Mouse (Mus musculus) lung, postnatal 14 days (tissue): ENCODE results near the gene Olfr920.

Experiments
- DNase-seq: peaks from one replicate; pipeline ENCODE4 v3.0.0; 2021

Olfr920 gene

DNA sequence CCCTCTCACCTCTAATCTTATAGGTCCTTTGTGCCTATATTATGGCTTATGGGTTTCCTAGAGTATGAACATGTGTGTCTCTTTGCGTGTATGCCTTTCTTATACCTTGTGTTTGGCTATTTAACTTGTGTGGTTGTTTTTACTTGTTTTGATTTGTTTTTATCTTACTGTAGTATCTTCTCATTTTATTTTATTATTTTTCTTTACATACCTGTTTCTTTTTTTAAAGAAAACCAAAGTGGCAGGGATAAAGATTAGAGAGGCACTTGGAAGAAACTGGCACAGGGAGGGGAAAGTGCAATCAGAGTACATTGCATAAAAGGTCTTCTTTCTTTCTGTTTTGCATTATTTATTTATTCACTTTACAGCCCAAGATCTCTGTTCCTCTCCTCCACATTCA, at the start of gene Olfr920:
TSS of gene Olfr920 (plus strand) at position 301 of the 400 bp plus-strand sequence.
- DNase-seq = no peak

DNA sequence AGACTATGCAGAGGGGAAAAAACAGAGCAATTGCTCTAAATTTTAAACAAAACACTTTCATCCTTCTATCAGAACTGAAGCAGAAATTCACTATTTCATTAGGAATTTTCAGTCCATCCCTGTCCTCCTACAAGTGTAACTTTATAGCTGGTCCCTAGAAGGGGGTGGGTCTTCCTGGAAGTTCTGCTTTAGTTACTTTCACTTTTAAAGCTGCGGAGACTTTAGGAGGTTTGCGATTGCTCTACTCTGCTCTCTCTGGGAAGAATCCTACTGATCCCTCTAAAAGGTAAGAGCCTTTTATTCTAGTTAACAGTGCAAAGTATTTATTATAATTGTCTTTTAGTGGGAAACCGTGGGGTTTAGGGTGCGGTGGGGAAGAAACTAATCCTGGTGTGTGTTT, 34.0 kb upstream of the Olfr920 start, which contains the start of gene Vwa5a:
TSS of gene Vwa5a (plus strand) at position 167 of the 400 bp plus-strand sequence.
- peak; percentile 33 for DNase-seq

DNA sequence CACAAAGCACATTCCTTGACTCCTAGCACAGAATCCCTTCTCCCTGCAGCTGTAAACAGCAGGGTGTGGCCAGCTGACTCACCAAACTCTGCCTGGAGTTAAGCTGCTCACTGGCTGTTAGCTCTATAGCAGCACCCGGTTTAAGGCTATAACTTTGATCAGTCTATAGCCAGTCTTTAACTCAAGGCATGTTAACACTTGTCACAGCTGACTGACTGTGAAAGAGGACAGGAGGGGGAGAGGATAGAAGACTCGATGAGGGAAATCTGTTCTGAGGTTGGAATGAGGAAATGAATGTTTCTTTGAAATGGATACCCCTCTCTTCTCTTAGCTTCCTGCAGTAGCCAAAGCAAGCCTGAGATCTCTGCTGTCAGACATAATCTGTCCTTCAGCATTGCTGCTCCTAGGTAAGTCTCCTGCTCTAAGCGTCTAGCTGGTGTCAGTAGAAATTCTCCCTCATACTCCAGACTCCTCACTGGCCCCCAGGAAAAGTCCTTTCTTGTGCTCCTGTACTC, 33.1 kb upstream of the Olfr920 start:
- DNase-seq = peak; percentile 8

DNA sequence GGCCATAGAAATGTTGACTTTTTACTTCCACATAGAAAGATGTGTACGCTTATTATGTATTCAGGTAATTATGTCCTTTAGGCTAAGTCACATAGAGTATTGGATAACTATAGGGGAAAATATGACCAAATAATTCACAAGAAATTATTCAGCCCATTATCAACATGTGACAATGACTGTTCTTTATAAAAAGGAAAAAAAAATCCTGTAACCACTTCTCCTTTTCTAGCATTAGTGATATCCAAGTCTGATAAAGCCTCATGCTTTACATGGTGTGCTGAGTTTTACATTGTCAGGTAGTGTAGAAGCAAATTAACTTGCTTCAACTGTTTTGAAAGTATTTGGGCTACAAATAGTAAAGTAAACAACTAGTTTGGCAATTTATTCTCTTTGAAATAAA, 28.1 kb upstream of the Olfr920 start:
- no peak for DNase-seq

DNA sequence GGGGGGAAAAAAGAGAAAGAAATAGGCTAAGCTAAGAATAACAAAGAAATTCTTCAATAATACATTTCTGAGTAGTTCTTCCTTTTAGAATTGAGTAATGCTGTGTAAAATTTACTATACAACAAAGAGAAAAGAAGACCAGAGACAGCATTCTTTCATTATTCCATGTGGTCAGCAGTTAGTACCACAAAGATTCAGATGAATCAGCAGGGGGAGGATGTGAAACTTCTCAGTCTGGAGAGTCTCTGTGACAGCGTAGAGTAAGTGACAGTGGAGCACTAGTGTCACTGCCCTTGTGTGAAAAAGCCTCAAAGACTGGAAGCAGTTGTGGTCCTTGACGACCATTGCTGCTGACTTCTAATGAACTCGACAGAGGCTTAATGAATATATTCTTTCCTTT, 23.9 kb upstream of the Olfr920 start:
- no peak for DNase-seq

DNA sequence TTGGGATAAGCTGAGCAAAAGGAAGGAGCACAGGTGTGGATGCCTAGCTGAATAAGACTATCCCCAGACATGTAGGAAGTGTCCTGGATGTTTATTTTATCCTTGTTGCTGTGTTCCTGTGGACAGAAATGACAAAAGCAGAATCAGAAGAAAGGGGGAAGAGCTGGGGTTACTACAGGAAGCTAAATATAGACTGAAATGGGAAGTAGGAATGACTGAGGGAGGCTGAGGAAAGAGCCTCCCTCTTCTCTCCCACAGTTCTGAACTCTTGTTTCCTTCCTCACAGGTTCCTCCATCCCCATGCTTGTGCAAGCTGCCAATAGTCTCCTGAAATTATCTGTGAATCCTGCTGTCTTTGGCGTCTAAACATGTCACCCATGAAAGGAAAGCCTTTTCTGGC, 10.7 kb upstream of the Olfr920 start:
- no peak for DNase-seq

DNA sequence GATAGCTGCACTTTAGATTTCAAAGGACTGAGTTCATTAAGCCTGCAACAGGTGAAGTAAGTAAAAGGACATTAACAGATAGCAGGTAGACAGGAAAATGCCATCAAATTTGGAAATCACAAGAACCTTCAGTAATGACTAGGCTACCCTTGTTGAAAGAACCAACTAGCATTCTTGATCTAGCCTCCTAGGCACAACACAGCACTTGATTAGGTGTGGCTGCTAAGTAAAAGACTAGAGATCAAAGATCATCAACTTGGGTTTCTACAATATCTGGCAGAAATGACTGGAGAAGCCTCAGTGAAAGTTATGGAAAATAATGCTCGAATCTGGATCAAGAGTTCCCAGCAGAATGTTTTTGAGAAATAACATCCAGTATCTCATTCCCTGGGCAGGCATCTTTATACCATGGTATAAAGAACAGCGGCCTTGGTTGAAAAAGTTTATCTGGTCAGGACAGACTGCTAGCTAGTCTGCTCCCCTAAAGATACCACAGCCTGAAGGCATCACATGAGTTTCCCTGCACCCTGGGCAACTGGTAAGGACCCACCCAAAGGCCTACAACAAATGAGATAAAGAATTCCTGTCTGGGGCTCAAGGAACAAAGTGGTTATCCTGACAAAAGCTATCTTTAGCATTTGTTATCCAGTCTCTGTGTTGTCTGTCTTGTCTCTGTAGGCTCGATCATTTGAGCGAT, 7.3 kb upstream of the Olfr920 start:
- no peak for DNase-seq

DNA sequence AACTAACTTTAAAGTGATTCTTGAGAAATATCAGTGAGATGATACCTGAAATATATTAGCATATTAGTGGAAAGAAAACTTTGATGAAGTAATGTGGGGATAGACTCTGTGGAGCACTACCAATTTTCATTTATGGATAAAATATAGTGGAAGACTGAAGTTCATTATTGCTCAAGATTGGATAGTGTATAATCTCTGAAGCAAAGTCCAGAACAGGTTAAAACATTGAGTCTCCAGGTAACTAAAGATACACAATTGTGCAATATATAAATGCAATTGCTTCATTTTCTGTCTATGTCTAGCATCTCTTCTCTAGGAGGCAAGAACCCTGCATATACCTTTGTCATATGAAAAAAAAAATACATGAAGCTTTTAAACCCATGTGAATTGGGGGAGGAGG, 20.7 kb downstream of the Olfr920 start, which contains the start of gene Olfr921:
TSS of gene Olfr921 (plus strand) at position 301 of the 400 bp plus-strand sequence.
- no peak for DNase-seq

DNA sequence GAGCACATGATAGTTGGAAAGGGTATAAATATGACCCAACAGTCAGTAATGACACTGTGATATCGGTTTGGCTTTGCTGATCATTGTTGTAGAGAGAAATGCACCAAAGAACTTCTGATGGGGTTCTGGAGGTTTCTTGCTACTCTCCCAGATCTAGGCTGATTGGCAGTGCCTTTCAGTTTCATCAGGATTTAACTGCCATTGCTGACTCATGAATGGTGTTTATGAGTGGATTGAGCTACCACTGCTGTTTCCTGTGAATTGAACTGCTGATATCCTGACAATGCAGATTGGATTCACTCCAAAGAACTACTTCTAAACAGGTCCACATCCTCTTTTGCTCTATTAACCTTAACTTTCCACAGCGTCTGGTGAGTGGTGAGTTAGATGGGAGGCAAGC, 40.6 kb downstream of the Olfr920 start:
- no peak for DNase-seq

DNA sequence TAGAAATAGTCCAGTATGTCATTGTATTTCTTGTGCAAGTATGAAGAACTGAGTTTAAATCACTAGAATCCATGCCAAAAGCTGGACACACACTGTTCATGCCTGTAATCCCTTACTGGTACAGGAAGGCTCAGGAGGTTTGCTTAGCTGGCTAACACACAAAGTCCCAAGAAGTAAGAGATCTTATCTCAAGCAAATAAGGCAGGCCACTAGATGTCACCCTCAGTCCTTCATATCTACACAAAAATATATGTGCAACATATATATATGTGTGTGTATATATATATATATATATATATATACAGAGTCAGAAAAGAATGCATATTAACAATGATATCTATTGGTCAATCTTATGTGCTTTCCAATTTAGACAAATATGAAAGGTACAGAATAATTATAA, 53.6 kb downstream of the Olfr920 start:
- DNase-seq = no peak
